Mouse (Mus musculus) thymus, postnatal 25 days (tissue): Measurements from ENCODE around the gene Ulk1.
A peak's percentile ranks its signal among the peaks of the same experiment; 100 is the strongest.
"Not testable (repeated sequence)": the region's sequence is repeated elsewhere in the genome, so short reads cannot be mapped to it uniquely, and the experiment has no call there.

Source experiments
- DNase-seq: peaks from one replicate; pipeline ENCODE4 v3.0.0; 2022

The Ulk1 gene

GRCm38 (mm10) chr5:110804012-110804743 is 5.7 kb downstream of the Ulk1 start:
- DNase-seq, result no peak

GRCm38 (mm10) chr5:110802809-110803208 is 7.1 kb downstream of the Ulk1 start:
- no peak for DNase-seq

DNA sequence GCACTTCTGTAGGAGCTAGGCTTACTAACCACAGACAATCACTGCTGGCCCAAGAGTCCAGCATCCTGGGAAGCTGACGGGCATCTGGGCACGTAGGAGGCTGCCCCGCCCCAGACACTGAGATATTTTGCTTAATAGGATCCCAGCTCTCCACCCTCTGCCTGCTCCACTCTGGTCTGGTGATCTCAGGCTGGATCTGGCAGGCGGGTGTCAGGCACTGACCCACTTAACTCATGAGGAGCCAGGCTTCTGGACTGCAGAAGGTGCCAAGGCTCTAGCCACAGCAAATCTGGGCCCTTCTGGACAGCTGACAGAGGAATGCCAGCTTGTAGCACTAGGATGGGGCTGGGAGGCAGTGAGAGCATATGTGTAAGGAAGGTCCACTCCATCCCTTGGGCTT is 7.7 kb downstream of the Ulk1 start:
- DNase-seq, result no peak

DNA sequence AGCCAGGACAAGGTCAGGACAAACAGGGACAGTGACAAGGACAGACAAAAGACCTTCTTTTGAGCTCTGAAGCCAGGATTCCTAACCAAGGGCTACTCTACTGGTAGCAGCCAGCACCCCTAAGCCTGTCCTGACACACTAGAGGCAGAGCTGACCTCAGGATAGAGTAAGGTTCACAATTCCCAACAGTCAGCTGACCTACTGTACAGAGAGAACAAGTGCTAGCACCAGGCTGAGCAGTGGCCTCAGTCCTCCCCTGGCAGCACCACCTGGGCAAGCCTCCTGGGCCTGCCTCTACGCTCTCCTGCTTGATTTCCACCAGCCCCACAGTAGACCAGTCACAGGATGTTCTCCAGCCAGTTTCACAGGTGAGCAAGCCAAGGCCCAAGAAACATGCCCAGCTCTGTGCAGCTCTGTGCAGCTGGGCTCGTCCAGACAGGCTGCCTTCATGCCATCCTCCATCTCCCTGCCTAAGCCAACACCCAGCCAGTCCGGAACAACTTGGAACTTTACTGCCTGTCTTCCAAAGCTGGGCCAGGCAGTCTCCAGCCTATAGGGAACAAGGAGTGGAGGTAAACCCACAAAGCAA is 8.8 kb downstream of the Ulk1 start:
- DNase-seq, result no peak

- DNase-seq, result no peak
Measured at GRCm38 (mm10) chr5:110797696-110798095, 12.2 kb downstream of the Ulk1 start.

DNA sequence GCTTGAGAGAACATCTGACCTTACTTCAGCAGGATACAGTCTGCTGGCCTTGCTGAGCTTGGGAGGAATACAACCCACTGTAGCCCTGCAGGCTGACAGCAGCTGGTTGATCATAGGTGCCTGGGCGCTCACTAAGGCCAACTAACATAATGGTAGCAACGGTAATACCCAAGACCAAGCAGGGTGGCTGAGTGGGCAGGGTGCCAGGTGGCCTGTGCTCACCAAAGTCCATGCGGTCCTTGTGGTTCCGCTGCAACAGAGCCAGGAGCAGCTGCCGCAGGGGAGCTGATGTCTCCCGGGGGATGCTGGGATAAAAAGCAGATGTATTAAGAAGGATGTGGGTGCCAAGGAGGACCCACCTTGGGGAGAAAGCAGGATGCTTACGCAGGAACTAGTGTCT is 15.5 kb downstream of the Ulk1 start:
- no peak for DNase-seq

DNA sequence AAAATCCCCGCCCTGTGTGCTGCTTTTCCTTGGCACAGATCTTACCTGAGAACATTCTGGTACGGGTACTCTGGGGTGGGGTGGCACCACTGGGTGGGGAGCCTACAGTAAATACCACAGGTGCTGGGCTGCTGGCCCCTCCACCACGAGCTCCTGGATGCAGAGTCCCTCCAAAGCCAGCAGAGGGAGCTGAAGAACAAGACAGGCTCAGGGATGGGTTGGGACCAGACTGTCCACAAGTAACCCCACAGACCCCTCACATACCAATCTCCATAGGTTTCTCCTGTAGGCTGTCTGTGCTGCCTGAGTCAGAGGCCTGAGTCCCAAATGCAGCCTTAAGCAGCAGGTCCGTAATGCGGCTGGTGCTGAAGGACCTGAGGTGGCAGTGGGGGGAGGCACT is 21.2 kb downstream of the Ulk1 start:
- peak; percentile 51 for DNase-seq

DNA sequence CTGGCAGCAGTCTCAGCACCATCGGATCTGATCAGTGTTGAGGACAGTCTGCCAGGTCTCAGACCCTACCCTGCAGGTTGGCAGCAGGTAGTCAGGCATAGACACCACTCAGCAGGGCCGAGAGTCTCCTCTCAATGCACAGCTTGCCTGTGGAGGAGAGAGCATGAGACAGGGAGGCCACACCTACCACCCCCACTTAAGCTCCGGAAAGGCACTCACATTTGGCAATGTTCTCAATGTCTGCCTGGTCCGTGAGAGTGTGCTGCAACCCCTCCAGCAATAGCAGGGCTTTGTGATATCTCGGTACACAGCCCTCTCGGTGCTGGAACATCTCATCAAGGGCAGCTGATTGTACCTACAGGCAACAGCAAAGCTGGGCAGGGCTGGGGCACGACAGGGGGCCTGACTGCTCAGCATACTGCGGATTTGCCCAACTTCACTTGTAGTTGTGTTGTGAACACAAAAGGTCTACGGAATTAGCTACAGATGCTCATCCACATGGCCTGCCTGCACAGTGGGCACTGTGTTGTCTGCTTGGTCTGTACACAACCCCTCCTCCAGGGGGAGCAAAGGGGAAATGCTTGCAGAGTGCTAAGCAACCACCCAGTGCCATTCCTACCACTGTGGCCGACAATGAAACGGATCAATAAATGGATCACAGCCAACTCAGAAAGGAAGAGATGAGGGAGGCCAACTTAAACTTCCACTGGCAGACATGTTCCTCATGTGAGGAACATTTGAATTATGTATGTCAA is 23.6 kb downstream of the Ulk1 start:
- no peak for DNase-seq

DNA sequence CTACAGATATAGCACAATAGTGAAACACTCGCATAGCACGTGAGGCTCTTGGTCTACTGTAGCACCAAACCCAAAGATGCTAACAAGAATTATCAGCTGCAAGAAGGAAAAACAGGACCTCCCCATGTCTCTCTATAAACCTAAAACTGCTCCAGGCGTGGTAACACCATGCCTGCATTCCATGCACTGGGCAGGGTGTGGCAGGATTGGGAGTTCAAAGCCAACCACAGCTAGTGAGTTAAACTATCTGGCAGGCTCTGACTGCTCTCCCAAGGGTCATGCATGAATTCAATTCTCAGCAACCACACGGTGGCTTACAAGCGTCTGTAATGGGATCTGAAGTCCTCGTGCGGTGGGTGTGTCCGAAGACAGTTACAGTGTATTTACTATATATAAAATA is 26.7 kb downstream of the Ulk1 start:
- DNase-seq, result no peak

DNA sequence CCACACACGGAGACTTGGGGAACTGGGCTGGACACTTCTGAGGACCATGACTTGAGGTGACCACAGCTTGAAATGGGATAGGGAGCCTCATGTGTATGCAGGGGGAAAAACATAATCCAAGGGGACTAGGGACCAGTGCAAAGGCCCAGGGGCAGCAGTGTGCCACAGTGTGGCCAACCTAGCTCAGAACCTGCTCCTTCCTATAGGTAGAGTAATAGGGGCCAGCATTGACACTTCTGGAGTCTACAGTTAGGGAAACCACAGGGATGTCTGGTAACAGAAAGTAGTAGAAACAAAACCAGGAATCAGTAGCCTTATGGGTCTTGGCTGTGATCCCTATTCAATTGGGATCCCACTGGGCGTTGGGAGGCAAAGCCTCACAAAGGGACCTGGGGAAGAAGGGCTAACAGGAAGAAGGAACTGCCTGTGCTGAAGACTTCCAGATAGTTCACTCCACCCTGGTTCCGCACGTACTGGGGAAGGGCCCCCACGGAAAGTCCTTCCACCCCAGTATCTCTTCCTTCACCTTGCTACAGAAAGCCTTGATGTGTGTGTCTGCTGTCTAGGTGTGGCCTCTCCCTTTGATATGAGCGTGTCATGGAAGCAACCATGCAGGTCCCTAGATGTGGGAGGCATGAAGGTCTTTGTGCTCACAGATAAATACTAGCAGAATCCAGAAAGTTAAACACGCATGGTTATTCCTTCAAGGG is 28.2 kb downstream of the Ulk1 start:
- DNase-seq, result no peak

DNA sequence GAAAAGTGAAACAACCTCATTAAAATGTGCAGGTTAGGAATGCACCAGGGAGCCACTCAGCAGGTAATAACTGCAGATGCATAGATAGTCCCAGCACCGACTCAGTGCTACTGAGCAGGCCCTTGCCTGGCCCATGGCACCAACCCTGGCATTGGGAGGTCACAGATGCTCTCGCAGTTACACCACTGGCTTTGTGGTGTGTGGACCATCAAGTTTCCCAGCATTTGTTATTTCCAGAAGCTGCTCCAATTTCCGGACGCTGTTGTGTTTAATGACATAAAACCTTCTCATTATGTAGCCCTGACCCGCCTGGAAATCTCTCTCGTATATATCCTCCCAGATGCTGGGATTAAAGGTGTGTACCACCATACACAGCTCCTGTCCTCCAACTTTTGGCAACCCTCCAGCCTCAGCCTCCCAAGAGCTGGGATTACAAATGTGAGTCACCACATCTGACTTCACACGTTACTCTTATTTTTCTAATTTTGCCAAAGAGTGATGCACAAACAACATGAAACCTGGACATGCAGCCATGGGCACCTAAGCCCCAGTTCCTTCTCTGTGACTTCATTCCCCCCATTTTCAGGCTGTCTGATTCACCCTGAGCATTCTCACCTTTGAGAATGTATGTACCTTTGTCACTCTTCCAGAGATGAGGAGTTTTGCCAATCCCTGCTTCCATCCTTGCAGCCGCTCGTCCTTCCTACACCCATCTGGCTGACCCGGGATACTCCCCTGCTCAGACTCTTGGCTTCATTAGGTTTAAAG is 29.0 kb downstream of the Ulk1 start:
- no peak for DNase-seq

- peak; percentile 87 for DNase-seq
Measured at GRCm38 (mm10) chr5:110779998-110780760, 29.7 kb downstream of the Ulk1 start, which contains the start of gene Pus1. Pus1 (minus strand) TSS chr5:110780659.

- no peak for DNase-seq
Measured at GRCm38 (mm10) chr5:110779276-110779997, 30.5 kb downstream of the Ulk1 start.

DNA sequence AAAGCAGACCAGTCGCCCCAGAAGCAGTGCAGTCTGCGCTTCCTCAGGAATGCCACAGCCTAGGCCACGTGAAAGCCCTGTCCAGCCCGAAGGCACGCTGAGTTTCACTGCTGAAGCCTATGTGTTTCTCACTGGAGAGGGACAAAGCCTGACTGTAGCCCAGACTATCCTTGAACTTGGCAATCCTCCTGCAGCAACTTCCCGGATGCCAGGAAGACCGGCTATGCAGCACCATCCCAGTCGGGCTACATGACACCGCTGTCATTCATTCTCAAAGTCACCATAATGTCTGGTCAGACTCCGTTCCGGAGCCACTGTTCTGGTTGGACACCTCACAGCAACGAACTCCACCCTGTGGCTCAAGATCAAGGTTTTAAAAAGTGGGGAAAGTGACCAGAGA is 31.6 kb downstream of the Ulk1 start:
- DNase-seq, result no peak

GRCm38 (mm10) chr5:110776141-110776540 is 33.8 kb downstream of the Ulk1 start:
- no peak for DNase-seq

GRCm38 (mm10) chr5:110774511-110774910 is 35.4 kb downstream of the Ulk1 start:
- no peak for DNase-seq

DNA sequence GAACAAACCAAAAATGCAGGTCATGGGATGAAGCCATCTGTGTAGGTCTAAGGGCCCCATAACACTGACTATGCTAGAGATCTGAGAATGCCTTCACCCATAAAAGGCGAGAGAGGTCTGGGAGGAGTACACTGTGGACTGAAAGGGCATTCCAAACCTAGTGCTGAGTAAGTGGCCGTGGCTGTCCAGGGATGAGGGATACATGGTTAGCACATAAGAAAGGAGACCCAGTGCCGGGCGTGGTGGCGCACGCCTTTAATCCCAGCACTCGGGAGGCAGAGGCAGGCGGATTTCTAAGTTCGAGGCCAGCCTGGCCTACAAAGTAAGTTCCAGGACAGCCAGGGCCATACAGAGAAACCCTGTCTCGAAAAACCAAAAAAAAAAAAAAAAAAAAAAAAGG is 37.0 kb downstream of the Ulk1 start:
- not testable (repeated sequence) for DNase-seq

GRCm38 (mm10) chr5:110770448-110771158 is 39.3 kb downstream of the Ulk1 start, which contains the start of gene Ep400:
Ep400 (minus strand) TSS chr5:110770717.
- DNase-seq, result peak; percentile 100

DNA sequence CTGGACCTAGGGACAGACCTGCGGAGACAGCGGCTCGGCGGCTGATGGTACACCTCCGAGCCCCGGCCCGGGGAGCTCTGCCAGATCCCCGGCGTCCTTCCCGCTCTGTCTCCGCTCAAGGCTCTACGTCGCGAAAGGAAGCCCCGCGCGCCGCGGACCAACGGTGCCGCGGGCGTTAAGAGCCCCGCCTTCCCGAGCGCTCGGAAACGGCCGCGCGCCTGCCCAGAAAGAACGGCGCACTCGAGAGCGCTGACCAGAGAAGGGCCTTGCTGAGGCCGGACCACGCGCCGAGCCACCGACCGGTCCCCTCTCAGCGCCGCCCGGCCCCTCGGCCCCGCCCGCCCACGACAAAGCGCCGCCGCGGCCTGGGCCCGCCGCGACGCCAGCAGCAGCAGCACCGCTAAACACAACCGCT is 39.9 kb downstream of the Ulk1 start:
- peak; percentile 51 for DNase-seq

GRCm38 (mm10) chr5:110769272-110769671 is 40.6 kb downstream of the Ulk1 start:
- DNase-seq, result no peak
